Mouse (Mus musculus): Measurements from ENCODE around the gene Tsg101.

Gene Tsg101

DNA sequence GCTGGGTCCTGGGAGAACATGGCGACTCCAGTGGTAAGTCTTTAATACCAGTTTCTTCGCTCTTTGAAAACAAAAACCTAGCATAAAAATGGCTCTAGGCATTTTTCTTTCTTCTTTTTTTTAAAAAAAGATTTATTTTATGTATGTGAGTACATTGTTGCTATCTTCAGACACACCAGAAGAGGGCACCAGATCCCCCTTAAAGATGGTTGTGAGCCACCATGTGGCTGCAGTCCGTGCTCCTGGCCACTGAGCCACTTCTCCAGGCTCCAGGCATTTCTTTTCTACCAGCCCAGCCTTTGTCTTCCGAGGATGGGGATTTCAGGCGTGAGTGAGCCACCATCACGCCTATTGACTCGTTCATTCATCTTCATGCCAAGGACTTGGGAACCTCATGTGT is 68.7 kb downstream of the Tsg101 start:
- Histone ChIP-seq H3K27me3 (ENCODE audit: control insufficient read depth, insufficient read depth, low read length, poor library complexity, severe bottlenecking) (no peaks in the 10 kb centered on the region), H3K36me3 (ENCODE audit: control insufficient read depth, insufficient read depth, low read length, poor library complexity, severe bottlenecking) (peaks cover 40% of the 10 kb centered on the region)
- no peak for DNase-seq (ENCODE audit: low read depth, low spot score)

DNA sequence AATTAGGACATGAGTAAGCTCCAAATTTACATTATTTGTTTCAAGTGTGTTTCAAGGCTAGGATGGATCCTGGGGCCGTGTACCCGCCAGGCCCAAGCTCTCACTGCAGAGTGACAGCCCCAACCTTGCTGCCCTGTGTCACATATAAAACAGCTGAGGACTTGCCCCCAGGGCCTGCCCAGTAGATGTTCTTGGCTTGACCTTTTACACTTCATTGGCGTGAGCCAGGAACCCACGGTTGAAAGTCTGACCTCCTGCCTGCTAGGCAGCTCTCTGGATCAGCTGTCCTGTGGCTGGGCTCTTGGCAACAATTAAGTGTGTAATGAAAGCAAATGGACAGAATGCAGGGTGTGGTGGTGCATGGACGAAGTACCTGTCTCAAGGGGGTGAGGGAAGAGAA is 70.5 kb downstream of the Tsg101 start:
- no peak for DNase-seq (ENCODE audit: low read depth, low spot score)
- Histone ChIP-seq H3K27me3 (ENCODE audit: control insufficient read depth, insufficient read depth, low read length, poor library complexity, severe bottlenecking) (no peaks in the 10 kb centered on the region), H3K36me3 (ENCODE audit: control insufficient read depth, insufficient read depth, low read length, poor library complexity, severe bottlenecking) (peaks cover 37% of the 10 kb centered on the region)

DNA sequence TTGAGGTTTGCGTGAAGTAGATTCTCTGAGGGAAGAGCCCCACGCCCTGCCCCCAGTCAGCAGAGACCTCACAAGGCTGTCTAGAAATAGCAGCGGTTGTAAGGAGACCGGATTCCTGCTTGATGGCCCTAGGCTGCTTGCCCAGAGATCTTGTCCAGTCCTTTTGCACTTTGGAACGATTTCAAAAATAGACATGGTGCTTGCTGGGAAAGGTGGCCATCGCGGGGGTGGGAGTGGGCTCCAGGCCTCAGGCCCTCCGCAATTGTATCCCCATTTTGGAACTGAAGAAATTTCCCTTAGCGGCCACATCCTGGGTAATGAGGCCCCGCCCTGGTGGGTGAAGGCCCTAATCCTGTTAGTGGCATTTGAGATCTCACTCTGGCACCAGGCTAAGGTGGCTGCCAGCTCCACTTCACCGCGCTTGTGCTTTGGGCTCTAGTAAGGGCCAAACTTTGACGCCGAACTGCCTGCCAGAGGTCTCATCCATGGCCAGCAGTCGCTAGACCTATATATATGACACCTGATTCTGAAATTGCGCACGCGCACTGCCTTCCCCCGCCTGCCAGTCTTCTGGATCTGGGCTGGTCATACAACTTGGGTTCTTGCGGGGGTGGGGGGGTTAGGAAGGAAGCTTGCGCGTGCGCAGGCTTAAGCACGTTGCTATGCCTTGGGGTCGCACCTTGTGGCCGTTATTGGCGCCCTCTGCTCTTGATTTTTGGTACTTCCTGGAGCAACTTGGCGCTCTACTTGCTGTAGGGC is 73.1 kb downstream of the Tsg101 start:
- DNase-seq (ENCODE audit: low read depth, low spot score): peak; percentile 85
- Histone ChIP-seq H3K36me3 (ENCODE audit: control insufficient read depth, insufficient read depth, low read length, poor library complexity, severe bottlenecking) (peaks cover 24% of the 10 kb centered on the region), H3K27me3 (ENCODE audit: control insufficient read depth, insufficient read depth, low read length, poor library complexity, severe bottlenecking) (no peaks in the 10 kb centered on the region)

DNA sequence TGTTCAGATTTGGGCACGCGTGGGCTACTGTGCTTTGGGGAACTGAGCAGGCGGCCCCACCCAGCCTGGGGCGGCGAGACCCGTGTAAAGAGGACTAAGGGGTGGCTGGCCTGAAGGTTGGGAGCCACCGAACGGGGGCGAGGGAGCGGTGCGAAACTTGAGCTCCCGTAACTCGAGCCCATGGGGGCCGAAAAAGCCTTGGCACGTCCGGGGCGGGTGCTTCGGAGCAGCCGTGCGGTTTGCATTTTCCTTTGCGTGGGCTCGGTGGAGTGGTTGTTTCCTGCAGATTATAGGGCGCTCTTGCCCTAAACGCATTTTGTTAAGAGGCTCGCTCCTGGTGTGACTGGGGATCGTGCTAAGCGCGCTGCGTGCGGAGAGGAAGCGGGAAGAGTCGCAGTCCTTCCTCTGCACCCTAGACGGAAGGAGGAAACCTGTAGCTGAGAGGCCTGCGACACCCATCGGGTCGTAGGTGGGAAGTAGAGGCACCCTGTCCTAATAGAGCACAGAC is 73.7 kb downstream of the Tsg101 start:
- Histone ChIP-seq H3K27me3 (ENCODE audit: control insufficient read depth, insufficient read depth, low read length, poor library complexity, severe bottlenecking) (no peaks in the 10 kb centered on the region), H3K36me3 (ENCODE audit: control insufficient read depth, insufficient read depth, low read length, poor library complexity, severe bottlenecking) (peaks cover 18% of the 10 kb centered on the region)
- no peak for DNase-seq (ENCODE audit: low read depth, low spot score)

- DNase-seq (ENCODE audit: low read depth, low spot score): peak; percentile 94
- no peaks in the 10 kb centered on the region for H3K27me3 ChIP-seq (ENCODE audit: control insufficient read depth, insufficient read depth, low read length, poor library complexity, severe bottlenecking)
Observed at GRCm38 (mm10) chr7:46845211-46845977, 74.4 kb downstream of the Tsg101 start.

DNA sequence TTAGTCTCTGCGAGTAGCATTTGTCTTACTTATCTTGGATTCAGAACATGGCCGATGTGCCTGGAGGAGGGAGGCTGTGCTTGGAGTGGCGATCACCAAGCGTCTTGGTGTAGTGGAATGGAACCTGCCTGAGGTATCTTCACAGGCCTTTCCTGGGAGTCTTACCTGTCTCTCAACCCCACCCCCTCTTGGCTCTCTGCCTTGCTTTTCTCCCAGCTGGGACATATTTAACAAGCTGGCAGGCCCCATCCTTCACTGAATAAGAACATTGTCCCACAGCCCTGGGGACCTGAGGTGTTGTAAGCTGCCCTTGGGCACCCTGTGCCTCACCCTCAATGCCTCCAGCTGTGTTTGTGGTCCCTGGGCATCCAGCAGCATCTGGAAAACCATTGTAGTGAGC is 76.2 kb downstream of the Tsg101 start:
- H3K36me3 ChIP-seq (ENCODE audit: control insufficient read depth, insufficient read depth, low read length, poor library complexity, severe bottlenecking): peaks cover 2% of the 10 kb centered on the region; the same call in 1 of the 2 replicates
- H3K27me3 ChIP-seq (ENCODE audit: control insufficient read depth, insufficient read depth, low read length, poor library complexity, severe bottlenecking): no peaks in the 10 kb centered on the region
- no peak for DNase-seq (ENCODE audit: low read depth, low spot score)

More at GRCm38 (mm10) chr7:46845211-46845977, 74.4 kb downstream of the Tsg101 start:
- H3K36me3 ChIP-seq (ENCODE audit: control insufficient read depth, insufficient read depth, low read length, poor library complexity, severe bottlenecking): peaks cover 15% of the 10 kb centered on the region

- H3K27me3 ChIP-seq (ENCODE audit: control insufficient read depth, insufficient read depth, low read length, poor library complexity, severe bottlenecking): no peaks in the 10 kb centered on the region
- no peak for DNase-seq (ENCODE audit: low read depth, low spot score)
- H3K36me3 ChIP-seq (ENCODE audit: control insufficient read depth, insufficient read depth, low read length, poor library complexity, severe bottlenecking): no peaks in the 10 kb centered on the region
Observed at GRCm38 (mm10) chr7:46842278-46842677, 77.5 kb downstream of the Tsg101 start.

DNA sequence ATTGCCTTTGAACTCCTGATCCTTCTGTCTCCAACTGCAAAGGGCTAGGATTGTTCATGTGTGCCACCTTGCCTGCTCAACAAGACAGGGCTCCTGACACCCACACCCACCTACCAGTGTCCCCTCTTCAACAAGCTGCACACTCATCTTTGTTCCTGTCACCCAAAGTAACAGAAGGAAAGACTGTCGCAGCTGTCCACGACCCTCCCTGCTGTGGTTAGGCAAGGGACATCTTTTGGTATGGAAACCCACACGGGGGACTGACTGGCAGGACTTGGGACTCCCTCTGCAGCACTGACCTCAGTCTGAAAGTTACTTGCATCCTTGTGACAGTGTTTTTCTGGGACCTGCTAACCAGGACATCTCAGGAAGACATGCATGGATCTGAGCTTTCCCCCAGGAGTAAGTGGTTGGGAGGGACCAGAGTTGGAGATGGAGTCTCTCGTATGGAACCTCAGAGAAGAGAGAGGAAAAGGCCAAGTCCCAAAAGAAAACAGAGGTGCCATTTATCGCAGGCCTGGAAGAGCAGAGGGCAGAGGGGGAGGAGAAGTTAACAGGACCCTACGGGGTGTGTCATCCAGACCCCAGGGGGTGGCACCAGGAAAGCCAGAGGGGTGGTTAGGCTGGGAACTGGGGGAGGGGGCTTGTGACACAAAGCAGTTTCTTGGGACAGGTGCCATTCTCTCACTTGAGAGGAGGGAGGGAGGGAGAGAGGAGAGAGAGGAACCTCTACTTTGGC is 78.8 kb downstream of the Tsg101 start, which contains the start of gene Ldha:
Ldha (plus strand) TSS at position 689 of the 739 bp plus-strand sequence.
- Histone ChIP-seq H3K36me3 (ENCODE audit: control insufficient read depth, insufficient read depth, low read length, poor library complexity, severe bottlenecking) (no peaks in the 10 kb centered on the region), H3K27me3 (ENCODE audit: control insufficient read depth, insufficient read depth, low read length, poor library complexity, severe bottlenecking) (no peaks in the 10 kb centered on the region)
- no peak for DNase-seq (ENCODE audit: low read depth, low spot score)

DNA sequence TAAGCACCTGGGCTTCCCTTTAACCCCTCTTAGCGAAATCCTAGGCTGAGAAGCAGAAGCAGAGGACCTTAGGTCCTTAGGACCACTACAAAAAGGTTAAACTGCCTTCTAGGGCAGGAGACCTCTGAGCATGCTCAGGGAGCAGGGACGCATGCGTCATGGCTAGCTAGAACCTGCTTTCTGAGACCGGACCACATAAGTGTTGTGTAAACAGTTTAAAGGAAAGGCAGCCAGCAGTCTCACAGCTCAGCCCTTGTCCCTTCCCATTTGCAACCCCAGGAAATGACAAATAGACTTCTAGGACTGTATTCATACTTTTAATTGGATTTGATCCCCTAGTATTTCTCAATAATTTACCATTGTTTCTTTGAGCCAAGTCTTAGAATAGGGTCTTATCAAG is 79.4 kb downstream of the Tsg101 start:
- no peak for DNase-seq (ENCODE audit: low read depth, low spot score)
- no peaks in the 10 kb centered on the region for H3K27me3 ChIP-seq (ENCODE audit: control insufficient read depth, insufficient read depth, low read length, poor library complexity, severe bottlenecking)
- H3K36me3 ChIP-seq (ENCODE audit: control insufficient read depth, insufficient read depth, low read length, poor library complexity, severe bottlenecking): no peaks in the 10 kb centered on the region

DNA sequence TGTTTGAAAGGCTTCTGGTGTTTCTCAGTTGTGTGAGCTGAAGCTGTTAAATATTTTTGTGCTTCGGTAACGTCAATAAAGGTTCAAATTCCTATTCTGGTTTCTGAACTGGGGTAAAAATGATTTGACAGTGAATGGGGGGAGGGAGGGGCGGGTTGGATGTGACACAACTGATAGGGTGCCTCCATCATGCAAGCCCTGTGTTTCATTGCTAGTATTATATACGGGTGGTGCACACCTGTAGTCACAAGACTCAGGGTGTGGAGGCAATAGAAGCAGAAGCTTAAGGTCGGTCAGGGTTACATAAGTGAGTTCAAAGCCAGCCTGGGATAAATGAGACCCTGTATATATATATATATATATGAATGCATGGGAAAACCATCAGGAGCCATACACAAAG is 79.9 kb downstream of the Tsg101 start:
- no peak for DNase-seq (ENCODE audit: low read depth, low spot score)
- Histone ChIP-seq H3K36me3 (ENCODE audit: control insufficient read depth, insufficient read depth, low read length, poor library complexity, severe bottlenecking) (no peaks in the 10 kb centered on the region), H3K27me3 (ENCODE audit: control insufficient read depth, insufficient read depth, low read length, poor library complexity, severe bottlenecking) (no peaks in the 10 kb centered on the region)

DNA sequence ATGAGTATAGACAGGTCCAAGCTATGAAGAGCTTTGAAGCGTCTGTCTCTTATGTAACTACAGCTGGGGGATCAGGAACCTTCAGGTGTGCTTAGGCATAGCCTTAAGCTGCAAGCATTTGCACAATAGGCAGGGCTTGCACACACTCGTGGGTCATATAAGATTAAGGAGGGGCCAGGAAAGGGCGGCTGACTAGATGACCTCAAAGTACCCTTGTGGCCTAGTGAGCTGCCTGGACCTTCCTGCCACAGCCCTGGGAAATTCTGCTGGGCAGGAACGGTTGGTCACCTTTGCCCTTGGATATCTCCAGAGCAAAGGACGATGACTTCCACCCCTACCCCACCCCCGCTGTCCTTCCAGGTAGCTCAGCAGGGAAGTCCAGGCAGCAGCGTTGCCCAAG is 80.3 kb downstream of the Tsg101 start:
- Histone ChIP-seq H3K36me3 (ENCODE audit: control insufficient read depth, insufficient read depth, low read length, poor library complexity, severe bottlenecking) (no peaks in the 10 kb centered on the region), H3K27me3 (ENCODE audit: control insufficient read depth, insufficient read depth, low read length, poor library complexity, severe bottlenecking) (no peaks in the 10 kb centered on the region)
- no peak for DNase-seq (ENCODE audit: low read depth, low spot score)
